Mouse (Mus musculus) heart, embryonic 13.5 days (tissue): ENCODE measurements at regions not wholly inside any gene's neighbourhood (a gene's known extent, or its start where the extent isn't known, plus 50 kb on each side); places are given as distances from the start of the nearest gene placed in this dataset.
A peak's percentile ranks its signal among the peaks of the same experiment; 100 is the strongest.
"Not testable (repeated sequence)": the region's sequence is repeated elsewhere in the genome, so short reads cannot be mapped to it uniquely, and the experiment has no call there.

Source experiments
- ATAC-seq: fragments of 200-750 bp; cut with Nextera tagmentation; 2 replicates; pipeline ENCODE4 v1.8.0; 2017; ENCODE audit warnings: moderate TSS enrichment; ENCODE audit not compliant: insufficient number of reproducible peaks, low FRiP score, low TSS enrichment; ENCODE audit errors: extremely low read depth
- H3K27ac ChIP-seq: fragments of 300-500 bp; sonication (generic); replicated peaks from 2 replicates; pipeline ENCODE4 v1.5.1; 2015; ENCODE audit warnings: moderate library complexity, mild to moderate bottlenecking, inconsistent platforms
- H3K27me3 ChIP-seq: fragments of 300-500 bp; sonication (generic); replicated peaks from 2 replicates; pipeline ENCODE4 v1.6.1; 2015; ENCODE audit warnings: mild to moderate bottlenecking, inconsistent platforms
- H3K36me3 ChIP-seq: fragments of 300-500 bp; sonication (generic); 2 replicates; pipeline ENCODE4 v1.6.1; 2015; ENCODE audit warnings: mild to moderate bottlenecking, inconsistent platforms
- H3K4me1 ChIP-seq: fragments of 300-500 bp; sonication (generic); 2 replicates; pipeline ENCODE4 v1.6.1; 2015; ENCODE audit warnings: inconsistent platforms
- H3K4me2 ChIP-seq: fragments of 300-500 bp; sonication (generic); 2 replicates; pipeline ENCODE4 v1.6.1; 2015; ENCODE audit warnings: inconsistent platforms, mild to moderate bottlenecking, moderate library complexity
- H3K4me3 ChIP-seq: fragments of 300-500 bp; sonication (generic); 2 replicates; pipeline ENCODE4 v1.5.1; 2015; ENCODE audit warnings: moderate library complexity, mild to moderate bottlenecking, inconsistent platforms
- H3K9ac ChIP-seq: fragments of 300-500 bp; sonication (generic); 2 replicates; pipeline ENCODE4 v1.6.1; 2015; ENCODE audit warnings: inconsistent platforms, mild to moderate bottlenecking, moderate library complexity
- H3K9me3 ChIP-seq: fragments of 300-500 bp; sonication (generic); 2 replicates; pipeline ENCODE4 v1.6.1; 2016; ENCODE audit warnings: inconsistent platforms
- WGBS: fragments of 180-500 bp; shearing (Covaris S2); methylation state at CpG from one replicate; pipeline ENCODE4 v1.1.7; 2015; ENCODE audit warnings: mixed read lengths; 5-methylcytosine and 5-hydroxymethylcytosine counted together

- H3K9ac ChIP-seq: no peak overlapping the region
- no peak overlapping the region for H3K27ac ChIP-seq
- 0 out of 2 replicates have a peak, but pooled peaks cover 2% of the 10 kb centered on the region for H3K27me3 ChIP-seq
- H3K4me2 ChIP-seq: no peak overlapping the region
- WGBS: 54% methylated on average over 4 of the region's 4 CpGs
- ATAC-seq: no peak
- no peaks in the 10 kb centered on the region for H3K36me3 ChIP-seq
- H3K4me1 ChIP-seq: no peaks in the 10 kb centered on the region
- no peak overlapping the region for H3K4me3 ChIP-seq
- H3K9me3 ChIP-seq: no peaks in the 10 kb centered on the region
Measured at GRCm38 (mm10) chr7:118320307-118320706, 76.8 kb upstream of the Smg1 start.

GRCm38 (mm10) chr7:118318432-118319135, 75.1 kb upstream of the Smg1 start:
- Histone ChIP-seq H3K4me2 (no peak overlapping the region), H3K9me3 (no peaks in the 10 kb centered on the region), H3K4me3 (no peak overlapping the region), H3K4me1 (no peaks in the 10 kb centered on the region), H3K27me3 (0 out of 2 replicates have a peak, but pooled peaks cover 10% of the 10 kb centered on the region), H3K27ac (no peak overlapping the region), H3K9ac (no peak overlapping the region), H3K36me3 (no peaks in the 10 kb centered on the region)
- no peak for ATAC-seq
- 64% methylated on average over 12 of the region's 12 CpGs for WGBS

GRCm38 (mm10) chr7:118314886-118315285, 71.4 kb upstream of the Smg1 start:
- not testable (repeated sequence) for H3K36me3 ChIP-seq, H3K9ac ChIP-seq, H3K4me1 ChIP-seq, H3K4me2 ChIP-seq, H3K4me3 ChIP-seq, H3K9me3 ChIP-seq, ATAC-seq, H3K27me3 ChIP-seq, H3K27ac ChIP-seq
- 55% methylated on average over 10 of the region's 10 CpGs for WGBS

- Histone ChIP-seq H3K27ac (no peak overlapping the region), H3K9ac (no peak overlapping the region), H3K4me3 (no peak overlapping the region), H3K9me3 (no peaks in the 10 kb centered on the region), H3K4me2 (no peak overlapping the region), H3K36me3 (no peaks in the 10 kb centered on the region), H3K27me3 (0 out of 2 replicates have a peak, but pooled peaks cover 10% of the 10 kb centered on the region), H3K4me1 (no peaks in the 10 kb centered on the region)
- no peak for ATAC-seq
- 68% methylated on average over 8 of the region's 8 CpGs for WGBS
Measured at GRCm38 (mm10) chr7:118314228-118314658, 70.8 kb upstream of the Smg1 start.

GRCm38 (mm10) chr7:118313818-118314217, 70.3 kb upstream of the Smg1 start:
- H3K27ac ChIP-seq: no peak overlapping the region
- 0 out of 2 replicates have a peak, but pooled peaks cover 10% of the 10 kb centered on the region for H3K27me3 ChIP-seq
- no peak overlapping the region for H3K4me2 ChIP-seq
- WGBS: 57% methylated on average over 8 of the region's 8 CpGs
- no peaks in the 10 kb centered on the region for H3K9me3 ChIP-seq
- no peak overlapping the region for H3K4me3 ChIP-seq
- H3K9ac ChIP-seq: no peak overlapping the region
- no peaks in the 10 kb centered on the region for H3K4me1 ChIP-seq
- ATAC-seq: no peak
- H3K36me3 ChIP-seq: no peaks in the 10 kb centered on the region

GRCm38 (mm10) chr7:118309733-118310132, 66.3 kb upstream of the Smg1 start:
- H3K27me3 ChIP-seq: 0 out of 2 replicates have a peak, but pooled peaks cover 6% of the 10 kb centered on the region
- H3K9ac ChIP-seq: no peak overlapping the region
- no peak overlapping the region for H3K4me3 ChIP-seq
- ATAC-seq: no peak
- WGBS: 68% methylated on average over 5 of the region's 5 CpGs
- no peak overlapping the region for H3K27ac ChIP-seq
- H3K9me3 ChIP-seq: no peaks in the 10 kb centered on the region
- H3K4me2 ChIP-seq: no peak overlapping the region
- H3K4me1 ChIP-seq: no peaks in the 10 kb centered on the region
- no peaks in the 10 kb centered on the region for H3K36me3 ChIP-seq

- ATAC-seq: no peak
- 89% methylated on average over 2 of the region's 2 CpGs for WGBS
- no peaks in the 10 kb centered on the region for H3K9me3 ChIP-seq
Measured at GRCm38 (mm10) chr7:118308882-118309281, 65.4 kb upstream of the Smg1 start.

GRCm38 (mm10) chr7:118304812-118305211, 61.3 kb upstream of the Smg1 start:
- Histone ChIP-seq H3K4me2 (peak overlapping the region; percentile 34; the same call in 1 of the 2 replicates), H3K4me3 (no peak overlapping the region), H3K27ac (no peak overlapping the region), H3K36me3 (no peaks in the 10 kb centered on the region), H3K9me3 (no peaks in the 10 kb centered on the region), H3K4me1 (no peaks in the 10 kb centered on the region), H3K27me3 (0 out of 2 replicates have a peak, but pooled peaks cover 2% of the 10 kb centered on the region), H3K9ac (0 out of 2 replicates have a peak overlapping the region, but pooled peaks have one; percentile 14)
- WGBS: under 1% methylated on average over 8 of the region's 8 CpGs
- ATAC-seq: no peak

More at GRCm38 (mm10) chr7:118308882-118309281, 65.4 kb upstream of the Smg1 start:
- no peak overlapping the region for H3K9ac ChIP-seq
- H3K27ac ChIP-seq: no peak overlapping the region
- H3K4me3 ChIP-seq: no peak overlapping the region
- H3K4me1 ChIP-seq: no peaks in the 10 kb centered on the region
- H3K4me2 ChIP-seq: no peak overlapping the region
- no peaks in the 10 kb centered on the region for H3K27me3 ChIP-seq
- no peaks in the 10 kb centered on the region for H3K36me3 ChIP-seq

- Histone ChIP-seq H3K36me3 (no peaks in the 10 kb centered on the region), H3K4me3 (no peak overlapping the region), H3K9ac (no peak overlapping the region), H3K4me2 (no peak overlapping the region), H3K27ac (no peak overlapping the region), H3K27me3 (0 out of 2 replicates have a peak, but pooled peaks cover 3% of the 10 kb centered on the region), H3K9me3 (no peaks in the 10 kb centered on the region), H3K4me1 (no peaks in the 10 kb centered on the region)
- WGBS: 44% methylated on average over 2 of the region's 2 CpGs
- ATAC-seq: no peak
Measured at GRCm38 (mm10) chr7:118304338-118304737, 60.9 kb upstream of the Smg1 start.

- H3K4me1 ChIP-seq: no peaks in the 10 kb centered on the region
- 0 out of 2 replicates have a peak, but pooled peaks cover 3% of the 10 kb centered on the region for H3K27me3 ChIP-seq
- H3K4me2 ChIP-seq: no peak overlapping the region
- ATAC-seq: no peak
- H3K4me3 ChIP-seq: no peak overlapping the region
- no peak overlapping the region for H3K9ac ChIP-seq
- H3K27ac ChIP-seq: no peak overlapping the region
- no peaks in the 10 kb centered on the region for H3K36me3 ChIP-seq
- no peaks in the 10 kb centered on the region for H3K9me3 ChIP-seq
- WGBS: 77% methylated on average over 6 of the region's 6 CpGs
Measured at GRCm38 (mm10) chr7:118303921-118304320, 60.5 kb upstream of the Smg1 start.

- H3K36me3 ChIP-seq: no peaks in the 10 kb centered on the region
- ATAC-seq: no peak
- H3K9me3 ChIP-seq: no peaks in the 10 kb centered on the region
- H3K27me3 ChIP-seq: 0 out of 2 replicates have a peak, but pooled peaks cover 3% of the 10 kb centered on the region
- H3K4me2 ChIP-seq: no peak overlapping the region
- no peaks in the 10 kb centered on the region for H3K4me1 ChIP-seq
- H3K4me3 ChIP-seq: no peak overlapping the region
- H3K9ac ChIP-seq: no peak overlapping the region
- WGBS: 69% methylated on average over 7 of the region's 7 CpGs
- no peak overlapping the region for H3K27ac ChIP-seq
Measured at GRCm38 (mm10) chr7:118300678-118301342, 57.3 kb upstream of the Smg1 start.
